Mouse (Mus musculus): ENCODE measurements around the gene Tenm4.

Gene Tenm4

GRCm38 (mm10) chr7:96242328-96243185, 71.5 kb downstream of the Tenm4 start:
- no peak for DNase-seq (ENCODE audit: extremely low spot score)

DNA sequence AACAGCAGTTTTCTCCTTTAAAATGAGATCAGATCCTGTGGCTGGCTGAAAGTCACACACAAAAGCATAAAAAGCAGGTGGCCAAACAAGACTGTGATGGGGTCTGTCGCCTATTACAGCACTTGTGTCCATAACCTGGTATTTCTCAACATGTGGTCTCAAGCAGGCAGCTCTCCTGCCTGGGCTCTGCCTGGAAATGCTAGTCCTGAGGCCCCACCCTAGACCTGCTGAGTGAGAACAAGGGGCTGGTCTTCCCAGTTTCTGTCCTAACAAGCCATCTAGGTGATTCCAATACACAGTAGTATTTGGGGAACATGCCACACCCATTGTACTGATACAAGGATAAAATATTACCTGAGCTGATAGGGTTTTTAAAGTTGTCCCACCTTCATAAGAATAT, 73.8 kb downstream of the Tenm4 start:
- DNase-seq (ENCODE audit: extremely low spot score), result no peak

DNA sequence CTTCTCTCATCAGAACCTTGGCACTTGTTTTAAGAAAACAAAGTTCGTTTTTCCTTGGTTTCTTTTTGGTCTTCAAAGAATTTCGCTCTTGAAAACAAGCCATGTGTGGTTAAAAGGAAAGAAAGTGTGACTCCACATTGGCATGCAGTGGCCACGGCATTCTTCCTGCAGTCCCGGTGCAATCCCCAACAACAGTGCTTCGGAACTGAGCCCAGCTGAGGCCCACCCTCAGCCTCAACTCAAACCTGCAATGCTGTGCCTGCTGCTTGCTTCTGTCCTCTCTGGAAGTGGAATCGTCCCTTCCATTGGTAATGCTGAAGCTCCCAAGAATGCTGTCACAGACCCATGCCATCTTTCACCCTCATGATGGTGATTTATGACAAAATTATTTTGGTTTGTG, 88.6 kb downstream of the Tenm4 start:
- DNase-seq (ENCODE audit: extremely low spot score), result no peak

GRCm38 (mm10) chr7:96262182-96262581, 91.1 kb downstream of the Tenm4 start:
- DNase-seq (ENCODE audit: extremely low spot score), result no peak

DNA sequence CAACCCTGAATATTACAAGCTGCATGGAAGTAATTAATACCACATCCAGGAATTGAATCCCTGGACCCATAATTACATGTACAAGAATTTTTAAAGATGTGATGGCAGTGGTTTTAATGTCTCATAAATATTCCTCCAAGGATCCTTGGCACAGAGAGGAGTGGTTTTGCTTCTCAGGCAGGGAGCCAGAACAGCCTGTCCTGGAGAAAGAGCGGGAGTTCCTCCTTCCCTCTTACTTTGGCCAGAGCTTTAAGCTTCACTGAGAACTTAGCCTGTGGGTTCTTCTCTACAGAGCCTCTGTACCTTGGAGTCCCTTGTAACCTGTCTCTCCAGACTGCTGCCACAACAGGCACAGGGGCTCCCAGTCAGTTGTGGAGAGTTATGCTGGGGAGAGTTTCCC, 94.9 kb downstream of the Tenm4 start:
- DNase-seq (ENCODE audit: extremely low spot score), result no peak

DNA sequence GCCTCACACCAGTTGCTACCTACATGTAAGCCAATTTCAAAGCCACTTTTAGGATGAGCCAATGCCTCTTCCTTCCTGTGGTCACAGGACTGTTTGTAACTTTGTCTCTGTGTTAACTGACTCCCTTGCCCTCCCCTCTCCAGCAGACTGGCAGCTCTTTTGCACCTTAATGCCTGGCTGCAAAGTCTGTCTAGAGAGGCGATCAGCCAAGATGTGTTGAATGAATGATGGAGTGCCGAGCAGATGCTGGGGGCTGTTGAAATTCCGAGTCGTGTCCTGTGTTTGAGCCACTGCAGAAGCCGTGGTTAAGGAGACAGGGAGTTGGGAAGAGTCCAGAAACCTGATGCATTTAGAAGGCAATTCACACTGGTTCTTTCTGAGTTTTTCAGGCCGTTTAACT, 96.2 kb downstream of the Tenm4 start:
- DNase-seq (ENCODE audit: extremely low spot score), result no peak

DNA sequence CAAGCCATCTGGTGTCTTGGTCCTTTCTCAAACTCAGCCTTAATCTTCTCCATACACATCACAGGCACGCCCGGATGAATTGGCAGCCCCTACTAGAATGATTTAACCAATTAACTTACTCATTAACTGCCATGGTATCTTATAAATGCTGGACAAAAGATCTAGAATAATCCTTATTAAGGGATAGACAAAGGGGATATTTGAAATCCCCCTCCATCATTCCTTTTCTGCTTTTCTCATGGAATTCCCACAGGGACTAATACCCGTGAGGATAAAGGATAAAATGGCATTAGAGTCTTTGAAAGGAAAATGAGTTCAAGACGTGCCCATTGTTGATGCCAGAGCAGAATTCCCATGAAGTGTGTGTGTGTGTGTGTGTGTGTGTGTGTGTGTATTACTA, 99.6 kb downstream of the Tenm4 start:
- no peak for DNase-seq (ENCODE audit: extremely low spot score)

GRCm38 (mm10) chr7:96272068-96272467, 101.0 kb downstream of the Tenm4 start:
- no peak for DNase-seq (ENCODE audit: extremely low spot score)

DNA sequence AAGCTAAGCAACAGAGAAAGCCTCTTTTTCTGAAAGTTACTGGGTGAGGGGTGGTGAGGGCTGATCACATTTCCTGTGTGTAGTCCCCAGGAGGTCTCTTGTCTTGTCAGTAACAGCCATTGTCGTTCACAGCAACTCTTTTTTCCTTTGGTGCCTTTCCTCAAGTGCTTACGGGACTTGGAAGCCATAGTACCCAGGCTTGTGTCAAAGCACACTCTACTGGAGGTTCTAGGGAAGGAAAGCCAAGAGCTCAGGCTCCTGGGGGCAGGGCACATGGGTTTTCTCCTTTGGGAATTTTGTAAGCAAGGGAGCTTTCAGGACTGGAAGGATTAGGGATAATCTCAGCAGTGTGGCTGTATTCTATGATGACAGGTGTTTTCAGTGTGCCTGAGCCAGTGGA, 103.4 kb downstream of the Tenm4 start:
- no peak for DNase-seq (ENCODE audit: extremely low spot score)

GRCm38 (mm10) chr7:96277550-96277949, 106.5 kb downstream of the Tenm4 start:
- no peak for DNase-seq (ENCODE audit: extremely low spot score)

DNA sequence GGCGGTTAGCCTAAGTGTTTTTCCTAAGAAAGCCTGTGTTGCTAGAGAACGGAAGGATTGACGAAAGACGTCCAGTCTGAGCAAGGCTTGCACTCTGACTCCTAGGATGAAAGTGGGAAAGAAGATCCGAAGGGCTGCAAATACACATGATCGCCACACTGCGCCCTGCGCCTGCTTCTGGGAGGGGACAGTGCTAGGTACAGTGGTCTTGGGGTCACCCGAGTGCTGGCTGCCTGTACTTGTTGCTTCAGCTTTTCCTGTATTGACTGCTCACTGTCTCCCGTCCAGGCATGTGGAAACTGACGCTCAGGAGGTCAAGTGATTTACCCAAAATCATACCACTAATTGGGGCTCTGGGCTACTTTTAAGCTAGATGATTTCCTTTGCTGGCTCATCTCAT, 107.3 kb downstream of the Tenm4 start:
- no peak for DNase-seq (ENCODE audit: extremely low spot score)

- no peak for DNase-seq (ENCODE audit: extremely low spot score)
Observed at GRCm38 (mm10) chr7:96280795-96281194, 109.7 kb downstream of the Tenm4 start.

- no peak for DNase-seq (ENCODE audit: extremely low spot score)
Observed at GRCm38 (mm10) chr7:96290576-96290975, 119.5 kb downstream of the Tenm4 start.

GRCm38 (mm10) chr7:96295959-96296358, 124.9 kb downstream of the Tenm4 start:
- no peak for DNase-seq (ENCODE audit: extremely low spot score)

- DNase-seq (ENCODE audit: extremely low spot score), result no peak
Observed at GRCm38 (mm10) chr7:96300826-96301397, 129.9 kb downstream of the Tenm4 start.

- DNase-seq (ENCODE audit: extremely low spot score), result no peak
Observed at GRCm38 (mm10) chr7:96301813-96302212, 130.8 kb downstream of the Tenm4 start.

DNA sequence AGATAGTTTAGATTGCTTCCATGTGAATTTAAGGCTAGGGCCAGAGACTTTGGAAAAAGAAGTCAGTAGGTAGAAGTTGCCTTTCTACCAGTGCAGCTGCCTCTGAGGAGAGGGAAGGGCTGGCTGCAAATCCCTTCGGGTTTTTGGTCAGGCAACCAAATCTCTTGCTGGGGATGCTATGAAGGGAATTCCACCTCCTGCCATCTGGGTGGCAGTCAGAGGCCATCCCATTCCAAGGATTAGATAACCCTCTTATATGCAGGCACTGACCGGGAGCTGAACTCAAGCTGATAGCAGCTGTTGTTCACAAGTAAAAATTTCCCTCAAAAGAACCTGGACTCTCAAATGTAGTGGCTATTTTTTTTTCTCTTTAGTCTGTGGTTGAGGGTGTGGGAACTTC, 132.9 kb downstream of the Tenm4 start:
- no peak for DNase-seq (ENCODE audit: extremely low spot score)

DNA sequence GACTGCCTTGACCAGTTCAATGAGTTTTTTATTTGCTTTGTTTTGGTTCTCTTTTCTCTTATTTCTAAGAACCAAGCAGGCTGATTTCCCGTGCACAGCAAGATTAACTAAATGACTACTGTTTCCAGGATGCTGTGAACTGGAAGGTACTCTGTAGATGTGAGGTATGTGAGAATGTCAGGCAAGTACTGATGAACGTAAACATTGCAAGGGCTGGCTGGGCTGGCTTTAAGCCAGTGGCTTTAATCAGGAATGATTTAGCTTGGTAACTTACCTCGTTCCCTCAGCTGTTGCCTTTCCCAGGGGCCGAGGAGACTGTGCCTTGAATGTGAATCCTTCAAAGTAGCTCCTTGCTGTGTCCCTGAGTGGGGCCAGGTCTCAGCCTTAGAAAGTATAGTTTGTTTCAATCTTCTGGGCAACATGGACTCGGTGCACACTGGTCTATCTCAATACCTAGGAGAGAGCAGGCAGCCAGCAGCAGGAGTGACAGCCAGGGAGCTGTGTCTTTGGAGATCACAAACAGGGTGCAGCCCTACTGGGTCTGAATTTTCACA, 134.4 kb downstream of the Tenm4 start:
- no peak for DNase-seq (ENCODE audit: extremely low spot score)

DNA sequence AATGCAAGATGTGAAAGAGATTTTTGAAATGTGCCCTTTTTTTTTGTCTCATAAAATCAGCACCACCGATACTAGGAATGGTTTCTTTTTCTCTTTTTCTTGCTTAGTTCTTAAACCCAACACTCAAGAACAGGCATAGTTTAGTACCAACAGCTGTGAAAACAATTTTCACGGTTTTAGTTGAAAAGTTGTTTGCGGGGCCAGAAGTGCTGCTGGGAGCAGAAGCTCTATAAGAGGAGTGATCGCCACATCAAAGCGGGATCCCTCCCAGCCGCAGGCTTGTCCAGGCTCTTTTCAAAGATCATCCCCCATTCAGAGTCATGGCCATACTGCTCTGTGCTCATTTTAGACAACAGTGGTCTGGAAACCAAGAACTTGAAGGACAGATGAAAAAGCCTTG, 137.1 kb downstream of the Tenm4 start:
- DNase-seq (ENCODE audit: extremely low spot score), result no peak

DNA sequence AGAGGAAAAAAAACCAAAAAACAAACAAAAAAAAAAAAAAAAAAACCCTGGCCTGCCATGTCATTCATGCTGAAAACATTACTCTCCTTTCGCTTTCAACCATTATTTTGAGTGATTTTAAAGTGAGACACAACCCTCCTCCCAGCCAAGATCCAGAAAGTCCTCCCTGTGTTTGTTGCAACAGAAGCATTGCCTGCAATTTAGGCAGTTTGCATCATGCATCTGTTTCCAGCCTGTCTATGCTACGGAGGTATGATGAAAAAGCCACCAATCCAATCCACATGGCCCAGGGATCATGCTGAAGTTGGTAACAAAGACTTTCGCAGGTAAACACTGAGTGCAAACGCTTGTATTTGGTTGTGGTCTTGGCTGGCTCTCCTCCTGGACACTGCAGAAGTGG, 158.3 kb downstream of the Tenm4 start:
- no peak for DNase-seq (ENCODE audit: extremely low spot score)

DNA sequence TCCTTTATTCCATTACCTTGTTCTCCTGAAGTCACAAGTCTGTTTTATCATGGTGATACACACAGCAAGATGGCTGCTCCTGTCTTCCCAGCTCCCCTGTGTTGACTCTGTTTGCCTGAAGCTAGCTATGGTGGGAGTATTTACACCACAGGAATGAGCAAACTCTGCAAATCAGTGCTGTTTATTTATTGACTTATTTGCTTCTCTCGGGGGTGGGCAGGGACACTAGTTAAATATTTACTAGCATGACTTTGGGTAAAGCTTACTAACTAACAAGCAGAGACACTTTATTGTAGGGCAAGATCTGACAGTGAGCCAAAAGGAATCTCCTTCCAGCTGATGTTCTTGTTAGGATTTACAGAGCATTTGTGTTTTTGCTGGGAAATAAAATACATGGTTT, 160.1 kb downstream of the Tenm4 start:
- no peak for DNase-seq (ENCODE audit: extremely low spot score)

GRCm38 (mm10) chr7:96334361-96334760, 163.3 kb downstream of the Tenm4 start:
- no peak for DNase-seq (ENCODE audit: extremely low spot score)

DNA sequence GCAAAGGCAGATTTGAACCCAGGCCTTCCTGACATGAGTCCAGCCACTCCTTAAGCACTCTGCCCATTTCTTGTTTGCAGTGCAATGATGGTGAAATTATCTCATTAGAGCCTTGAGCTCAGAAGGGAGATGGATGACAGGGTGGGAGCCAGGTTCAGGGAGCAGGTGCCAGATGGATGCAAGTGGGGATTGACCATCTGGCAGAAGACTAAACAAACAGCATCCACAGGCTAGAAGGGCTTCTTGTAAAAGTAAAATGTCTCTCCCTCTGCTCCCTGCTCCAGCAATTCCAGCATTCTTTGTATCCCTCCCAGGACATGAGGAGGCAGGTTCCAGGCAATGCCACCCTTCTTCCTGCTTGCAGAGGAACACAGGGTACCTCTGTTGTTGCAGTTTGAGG, 165.3 kb downstream of the Tenm4 start:
- no peak for DNase-seq (ENCODE audit: extremely low spot score)

Data from embryo, embryonic 9.5 days (tissue).